Mouse (Mus musculus) A20 (cell line): Measurements from ENCODE around the gene Pck1.
"Not testable (repeated sequence)": the region's sequence is repeated elsewhere in the genome, so short reads cannot be mapped to it uniquely, and the experiment has no call there.

Source experiments
- DNase-seq: peaks from one replicate; pipeline ENCODE4 v3.0.0-alpha.2; 2011; ENCODE audit warnings: low read depth, low spot score

Pck1 gene

DNA sequence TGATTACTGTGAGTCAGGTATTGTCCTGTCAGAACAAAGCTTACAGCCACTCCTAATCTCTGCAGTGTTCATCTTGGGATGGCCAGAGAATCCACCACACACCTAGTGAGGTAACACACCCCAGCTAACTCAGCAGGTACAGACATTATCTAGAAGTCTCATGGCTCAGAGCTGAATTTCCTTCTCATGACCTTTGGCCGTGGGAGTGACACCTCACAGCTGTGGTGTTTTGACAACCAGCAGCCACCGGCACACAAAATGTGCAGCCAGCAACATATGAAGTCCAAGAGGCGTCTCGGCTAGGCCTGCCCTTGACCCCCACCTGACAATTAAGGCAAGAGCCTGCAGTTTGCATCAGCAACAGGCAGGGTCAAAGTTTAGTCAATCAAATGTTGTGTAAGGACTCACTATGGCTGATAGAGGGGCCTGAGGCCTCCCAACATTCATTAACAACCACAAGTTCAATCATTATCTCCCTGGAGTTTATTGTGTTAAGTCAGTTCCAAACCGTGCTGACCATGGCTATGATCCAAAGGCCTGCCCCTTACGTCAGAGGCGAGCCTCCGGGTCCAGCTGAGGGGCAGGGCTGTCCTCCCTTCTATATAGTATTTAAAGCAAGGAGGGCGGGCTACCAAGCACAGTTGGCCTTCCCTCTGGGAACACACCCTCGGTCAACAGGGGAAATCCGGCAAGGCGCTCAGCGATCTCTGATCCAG, at the start of gene Pck1:
Pck1 (plus strand) TSS at position 613 of the 716 bp plus-strand sequence.
- no peak for DNase-seq

DNA sequence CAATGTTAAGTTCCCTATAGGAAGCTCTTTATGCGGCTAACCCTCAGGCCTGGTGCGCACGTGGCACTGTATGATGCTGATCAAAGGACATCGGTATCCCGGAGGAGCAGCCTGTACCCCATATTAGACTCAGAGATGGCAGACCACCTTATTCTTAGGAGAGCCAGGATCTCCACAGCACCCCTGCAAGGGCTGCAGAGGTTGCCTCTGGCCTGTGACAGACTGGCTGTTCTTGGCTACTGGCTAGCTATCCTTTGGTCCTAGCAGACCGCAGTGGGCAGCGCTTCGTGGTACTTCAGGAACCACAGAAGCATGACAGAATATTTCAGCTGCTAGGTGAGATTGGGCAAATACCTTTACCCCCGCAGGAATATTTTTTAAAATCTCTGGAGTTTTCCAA, 46.4 kb upstream of the Pck1 start:
- no peak for DNase-seq

DNA sequence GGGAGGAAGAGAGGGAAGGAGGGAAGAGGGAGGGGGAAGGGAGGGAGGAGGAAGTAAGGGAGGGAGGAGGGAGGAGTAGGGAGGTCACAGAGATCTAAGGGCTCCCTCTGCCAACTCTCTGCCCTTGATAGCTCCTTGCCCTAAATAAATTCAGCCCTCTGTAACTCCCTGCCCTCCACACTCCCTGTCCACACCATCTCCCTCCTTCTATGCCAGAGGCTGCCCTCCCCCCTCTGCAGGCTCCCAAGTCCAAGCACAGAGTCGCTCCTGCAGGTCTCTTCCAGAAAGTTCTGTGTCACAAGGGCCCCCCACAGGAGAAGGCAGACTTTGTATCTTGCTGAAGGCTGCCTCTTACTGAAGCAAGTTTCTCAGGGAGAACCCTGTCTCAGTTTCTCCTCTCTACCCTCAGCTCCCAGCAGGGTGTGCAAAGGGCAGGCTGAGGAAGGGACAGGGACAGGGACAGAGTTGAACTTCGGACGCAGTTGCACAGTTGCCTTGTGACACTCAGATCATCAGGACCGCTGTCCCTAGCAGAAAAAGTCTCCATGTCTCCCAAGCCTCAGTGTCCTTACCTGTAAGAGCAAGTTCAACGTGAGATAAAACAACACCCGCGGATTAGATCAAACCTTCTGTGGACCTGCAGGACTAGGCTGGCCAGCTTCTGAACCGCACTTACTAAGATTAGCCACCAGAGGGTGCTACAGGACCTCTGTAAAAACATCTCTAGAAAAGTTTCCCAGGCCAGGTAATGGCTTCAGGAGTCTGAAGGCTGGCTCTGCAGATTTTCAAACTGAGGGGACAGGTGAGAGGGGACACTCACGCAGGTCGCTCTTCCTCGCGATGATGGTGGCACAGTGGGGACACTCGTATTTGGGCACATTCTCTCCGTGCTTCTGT, 45.7 kb upstream of the Pck1 start:
- peak; percentile 59 for DNase-seq

DNA sequence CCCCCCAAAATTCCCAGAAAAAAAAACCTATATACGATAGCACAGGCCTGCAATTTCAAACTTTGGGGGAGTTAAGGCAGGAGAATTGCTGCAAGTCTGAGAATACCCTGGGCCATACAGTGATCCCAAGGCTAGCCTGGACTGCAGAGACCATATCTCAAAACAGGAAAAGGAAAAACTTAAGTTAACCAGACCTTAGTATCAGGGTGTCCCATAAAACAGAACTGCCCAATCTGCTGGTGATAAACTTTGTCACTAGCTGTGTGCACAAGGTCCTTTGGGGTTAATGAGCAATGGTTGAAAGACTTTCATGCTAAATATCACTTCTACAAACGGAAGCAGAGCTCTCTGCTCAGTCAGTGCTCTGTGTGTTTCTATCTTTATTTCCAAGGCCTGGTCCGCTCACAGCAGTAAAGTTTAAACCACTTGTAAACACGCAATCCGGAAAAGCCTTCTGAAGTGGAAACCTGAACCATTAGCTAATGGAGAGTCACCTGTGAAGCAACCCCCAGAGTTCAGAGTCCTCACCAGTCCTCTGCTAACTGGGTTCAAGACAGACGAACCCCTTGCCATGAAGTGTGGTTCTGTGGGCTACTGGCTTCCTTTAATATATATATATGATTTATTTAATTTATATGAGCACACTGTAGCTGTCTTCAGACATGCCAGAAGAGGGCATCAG, 44.2 kb upstream of the Pck1 start:
- DNase-seq: no peak

DNA sequence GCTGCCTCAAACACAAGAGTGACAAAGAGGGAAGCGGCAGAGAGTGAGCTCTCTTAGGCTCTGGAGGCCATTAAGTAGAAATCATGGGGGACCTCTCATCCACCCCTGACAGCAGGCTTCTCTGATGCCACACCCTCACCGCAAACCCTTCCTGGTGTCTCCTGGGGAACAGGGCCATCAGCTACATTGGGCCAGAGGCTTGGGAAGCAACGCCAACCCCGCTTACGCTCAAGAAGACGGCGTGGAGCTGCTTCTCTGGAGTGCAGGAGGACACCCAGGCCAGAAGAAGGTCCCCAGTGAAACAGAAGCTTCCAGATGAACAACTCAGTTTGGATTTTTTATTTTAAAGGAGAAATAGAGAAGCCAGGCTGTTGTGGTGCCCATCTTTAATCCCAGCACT, 43.3 kb upstream of the Pck1 start:
- no peak for DNase-seq

DNA sequence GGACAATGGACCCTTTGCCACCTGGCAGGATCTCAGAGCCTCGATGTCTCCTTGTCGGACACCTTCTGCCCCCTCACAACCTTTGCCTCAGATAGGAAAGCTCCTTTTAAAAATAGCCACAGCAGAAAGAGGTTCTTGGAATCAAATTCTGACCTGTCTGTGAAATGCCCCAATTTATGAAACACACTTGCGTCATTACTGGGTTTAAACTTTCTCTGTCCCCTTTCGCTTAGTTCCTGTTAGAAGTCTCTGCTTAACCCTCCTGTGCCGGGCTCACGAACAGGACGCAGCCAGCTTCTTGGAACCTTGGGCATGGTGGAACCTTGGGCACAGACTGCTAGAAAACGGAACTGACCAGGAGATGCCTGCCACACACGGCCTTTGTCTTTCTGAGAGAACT, 42.3 kb upstream of the Pck1 start:
- no peak for DNase-seq

DNA sequence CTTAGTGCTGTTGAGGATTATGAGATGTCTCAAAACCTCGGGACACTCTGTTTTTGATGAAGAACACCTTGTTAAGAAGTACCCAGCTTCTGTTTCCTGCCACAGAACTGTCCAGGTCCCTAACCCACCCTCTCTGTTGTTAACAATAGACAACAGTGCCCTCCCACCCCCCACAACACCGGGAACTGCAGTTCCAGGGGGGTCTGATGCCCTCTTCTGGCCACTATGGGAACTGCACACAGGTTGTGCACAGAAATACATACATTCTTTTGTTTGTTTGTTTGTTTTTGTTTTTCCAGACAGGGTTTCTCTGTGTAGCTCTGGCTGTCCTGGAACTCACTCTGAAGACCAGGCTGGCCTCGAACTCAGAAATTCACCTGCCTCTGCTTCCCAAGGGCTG, 39.1 kb upstream of the Pck1 start:
- DNase-seq: not testable (repeated sequence)

DNA sequence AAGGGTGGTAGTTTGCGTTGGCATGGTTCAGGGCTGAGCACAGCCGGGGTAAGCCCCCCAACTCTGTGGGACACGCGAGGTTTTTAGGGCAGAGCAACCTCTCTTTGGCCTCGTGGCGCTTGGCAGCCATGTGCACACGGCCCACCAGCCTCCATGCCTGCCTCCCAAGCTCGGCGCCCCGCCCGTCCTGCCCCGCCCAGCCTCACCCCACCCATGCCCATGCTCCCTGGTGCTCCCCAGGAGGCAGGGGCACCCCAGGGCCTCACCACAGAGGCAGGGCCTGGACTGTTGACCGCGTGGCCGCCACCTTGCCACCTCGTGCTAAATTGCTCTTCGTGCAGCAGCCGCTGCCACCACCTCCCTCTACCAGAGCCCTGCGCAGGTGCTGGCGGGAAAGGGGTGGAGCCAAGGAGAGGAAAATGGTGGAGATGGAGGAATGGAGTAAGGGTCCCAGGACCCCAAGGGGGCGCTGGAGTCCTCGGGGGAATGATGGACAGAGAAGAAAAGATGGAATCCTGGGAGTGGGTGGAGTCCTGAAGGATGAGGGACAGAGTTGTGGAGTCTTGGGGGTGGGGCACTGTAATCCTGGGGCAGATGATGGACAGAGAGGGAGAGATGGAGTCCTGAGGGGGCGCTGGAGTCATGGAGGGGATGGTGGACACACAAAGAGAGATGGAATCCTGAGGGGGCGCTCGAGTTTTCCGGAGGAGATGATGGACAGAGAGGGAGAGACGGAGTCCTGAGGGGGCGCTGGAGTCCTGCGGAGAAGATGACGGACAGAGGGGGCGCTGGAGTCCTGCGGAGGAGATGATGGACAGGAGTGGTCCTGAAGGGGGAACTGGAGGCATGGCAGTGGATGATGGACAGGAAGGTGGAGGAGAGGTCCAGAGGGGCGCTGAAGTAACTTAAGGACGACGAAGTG, 33.6 kb upstream of the Pck1 start, which contains the start of gene Ctcfl:
Ctcfl (minus strand) TSS at position 503 of the 922 bp plus-strand sequence.
- DNase-seq: no peak

DNA sequence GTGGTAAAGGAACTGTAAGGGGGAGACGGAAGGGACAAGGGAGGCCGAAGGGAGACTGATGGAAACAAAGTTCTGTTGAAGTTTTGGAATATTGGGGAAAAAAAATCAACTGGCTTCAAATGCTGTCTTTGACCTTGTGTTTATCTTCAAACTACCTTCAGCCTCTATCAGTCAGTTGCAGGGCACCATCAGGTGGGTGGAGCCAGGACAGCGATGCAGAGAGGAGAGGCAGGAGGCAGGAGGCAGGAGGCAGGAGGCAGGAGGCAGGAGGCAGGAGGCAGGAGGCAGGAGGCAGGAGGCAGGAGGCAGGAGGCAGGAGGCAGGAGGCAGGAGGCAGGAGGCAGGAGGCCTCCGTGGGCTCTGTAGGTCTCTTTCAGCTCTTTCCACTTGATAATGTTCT, 32.7 kb upstream of the Pck1 start:
- not testable (repeated sequence) for DNase-seq

DNA sequence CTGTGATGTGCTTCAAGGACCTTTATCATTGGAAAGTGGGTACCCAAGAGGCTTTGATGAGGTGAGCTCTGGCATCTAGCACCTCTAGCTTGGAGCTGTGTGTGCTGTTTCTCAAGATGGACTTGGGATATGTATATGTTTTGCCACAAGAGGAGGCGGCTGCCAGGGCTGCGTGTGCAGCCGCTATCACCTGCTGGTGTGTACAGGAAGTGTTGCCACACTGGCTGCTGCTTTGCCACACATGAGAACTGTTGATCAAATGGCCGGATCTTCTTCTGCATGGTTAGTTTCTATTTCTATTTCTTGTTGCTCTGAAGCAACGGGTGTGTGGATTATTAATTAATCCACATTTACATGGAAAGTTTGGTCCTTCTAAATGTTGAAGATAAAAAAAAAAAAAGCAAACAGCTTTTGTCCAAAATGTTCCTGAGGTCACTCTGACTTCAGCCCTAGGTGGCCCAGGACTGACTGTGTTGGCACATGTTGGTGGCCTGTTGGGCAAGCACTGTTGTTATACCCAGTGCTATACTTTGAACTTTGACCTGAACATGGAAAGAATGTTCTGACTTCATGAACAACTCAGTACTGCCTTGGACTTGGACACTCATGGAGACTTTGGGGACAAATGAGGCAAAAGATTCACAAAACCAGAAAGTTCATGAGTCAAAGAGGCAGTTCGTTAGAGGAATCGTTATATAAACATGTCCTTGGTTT, 28.7 kb upstream of the Pck1 start:
- peak; percentile 22 for DNase-seq

DNA sequence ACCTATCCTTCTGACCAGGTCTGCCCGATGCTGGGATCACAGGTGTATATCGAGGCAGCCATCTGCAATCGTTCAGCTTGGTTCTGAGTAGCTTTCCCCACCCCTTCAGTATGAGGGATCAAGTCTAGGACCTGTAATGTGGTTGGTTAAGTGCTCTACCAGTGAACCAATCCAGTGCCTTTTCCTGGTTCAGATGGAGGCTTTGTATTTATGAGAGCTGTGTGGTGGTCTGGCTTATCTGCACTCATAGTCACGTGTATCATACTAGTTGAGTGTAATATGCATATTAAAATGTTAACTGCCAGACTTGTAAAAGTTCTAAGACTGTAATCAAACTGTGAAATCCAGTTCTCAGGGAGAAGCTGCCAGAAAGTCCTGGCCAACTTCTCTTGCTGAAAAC, 26.5 kb upstream of the Pck1 start:
- no peak for DNase-seq

DNA sequence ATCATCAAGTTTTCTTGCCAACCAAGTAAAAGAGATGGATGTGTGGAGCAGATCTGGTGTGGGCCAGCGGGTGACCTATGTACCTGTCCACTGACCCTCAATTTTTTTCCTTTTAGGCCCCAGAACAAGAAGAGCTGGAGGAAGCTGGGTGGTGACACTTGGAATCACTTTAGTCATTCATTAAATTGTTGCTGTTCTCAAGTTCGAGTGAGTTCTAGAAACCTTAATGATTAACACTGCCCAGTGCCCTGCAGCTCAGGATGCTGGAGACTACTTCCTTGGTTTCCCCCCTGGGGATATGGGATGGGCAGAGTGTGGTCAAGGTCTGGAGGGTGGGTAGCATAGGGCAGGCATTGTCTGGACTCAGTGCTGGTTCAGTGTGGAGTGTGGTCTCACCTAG, 23.7 kb upstream of the Pck1 start:
- DNase-seq: no peak

DNA sequence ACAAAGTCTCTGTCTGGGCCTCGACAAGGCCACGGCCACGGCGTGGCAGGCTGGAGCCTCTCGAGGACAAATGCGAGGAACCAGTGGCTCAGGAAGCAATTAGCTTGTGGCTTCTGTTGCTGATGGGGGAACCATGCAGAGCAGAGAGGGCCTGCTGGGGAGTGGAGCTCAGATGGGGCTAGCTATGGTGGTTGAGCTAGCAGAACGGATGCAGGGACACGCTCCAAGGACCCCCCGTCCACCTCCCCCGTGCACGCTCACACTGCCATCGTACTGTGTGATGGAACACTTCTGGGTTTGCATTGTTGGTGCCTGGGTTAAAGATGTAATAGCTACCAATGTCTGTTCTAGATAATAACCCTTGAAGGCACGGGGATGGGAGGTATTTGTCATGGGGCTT, 20.6 kb upstream of the Pck1 start:
- no peak for DNase-seq

DNA sequence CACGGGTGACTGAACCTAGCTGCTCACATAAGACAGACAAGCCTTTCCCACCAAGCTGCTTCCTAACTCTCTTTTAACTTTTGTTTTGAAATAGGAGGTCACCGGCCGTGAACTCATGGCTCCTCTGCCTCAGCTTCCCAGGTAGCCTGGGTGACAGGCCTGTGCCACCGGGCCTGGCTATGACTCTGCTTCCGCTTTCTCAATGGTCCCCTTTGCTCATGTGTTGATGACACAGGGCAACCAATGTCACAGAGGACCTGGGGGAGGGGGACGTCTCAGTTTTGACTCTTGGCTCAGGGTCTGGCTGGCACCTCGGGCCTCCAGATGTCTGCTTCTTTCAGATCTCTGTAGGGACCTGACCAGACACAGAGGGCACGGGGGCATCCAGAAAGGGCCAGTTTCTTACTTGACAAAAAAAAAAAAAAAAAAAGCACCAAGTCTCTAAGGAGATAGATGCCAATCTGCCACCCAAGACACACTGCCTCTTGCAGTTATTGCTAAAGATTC, 20.0 kb upstream of the Pck1 start:
- DNase-seq: no peak

DNA sequence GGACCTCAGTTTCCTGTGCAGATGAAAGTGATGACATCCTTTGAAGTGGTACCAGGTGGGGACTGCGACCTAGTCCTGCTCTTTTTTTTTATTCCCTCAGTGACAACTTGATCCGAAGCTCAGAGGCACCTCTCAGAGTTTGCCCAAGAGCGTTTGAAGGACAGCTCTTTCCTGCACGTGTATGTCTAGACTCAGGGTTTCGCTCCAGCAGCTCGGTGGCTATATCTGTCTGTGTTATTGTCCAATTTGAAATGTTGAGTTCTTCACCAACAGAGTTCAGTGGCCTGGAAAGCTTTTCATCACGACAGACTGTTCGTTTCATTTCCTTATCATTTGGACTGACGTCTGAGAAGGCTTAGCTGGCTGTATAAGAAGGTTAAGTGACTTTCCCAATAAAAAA, 18.2 kb upstream of the Pck1 start:
- peak; percentile 70 for DNase-seq

DNA sequence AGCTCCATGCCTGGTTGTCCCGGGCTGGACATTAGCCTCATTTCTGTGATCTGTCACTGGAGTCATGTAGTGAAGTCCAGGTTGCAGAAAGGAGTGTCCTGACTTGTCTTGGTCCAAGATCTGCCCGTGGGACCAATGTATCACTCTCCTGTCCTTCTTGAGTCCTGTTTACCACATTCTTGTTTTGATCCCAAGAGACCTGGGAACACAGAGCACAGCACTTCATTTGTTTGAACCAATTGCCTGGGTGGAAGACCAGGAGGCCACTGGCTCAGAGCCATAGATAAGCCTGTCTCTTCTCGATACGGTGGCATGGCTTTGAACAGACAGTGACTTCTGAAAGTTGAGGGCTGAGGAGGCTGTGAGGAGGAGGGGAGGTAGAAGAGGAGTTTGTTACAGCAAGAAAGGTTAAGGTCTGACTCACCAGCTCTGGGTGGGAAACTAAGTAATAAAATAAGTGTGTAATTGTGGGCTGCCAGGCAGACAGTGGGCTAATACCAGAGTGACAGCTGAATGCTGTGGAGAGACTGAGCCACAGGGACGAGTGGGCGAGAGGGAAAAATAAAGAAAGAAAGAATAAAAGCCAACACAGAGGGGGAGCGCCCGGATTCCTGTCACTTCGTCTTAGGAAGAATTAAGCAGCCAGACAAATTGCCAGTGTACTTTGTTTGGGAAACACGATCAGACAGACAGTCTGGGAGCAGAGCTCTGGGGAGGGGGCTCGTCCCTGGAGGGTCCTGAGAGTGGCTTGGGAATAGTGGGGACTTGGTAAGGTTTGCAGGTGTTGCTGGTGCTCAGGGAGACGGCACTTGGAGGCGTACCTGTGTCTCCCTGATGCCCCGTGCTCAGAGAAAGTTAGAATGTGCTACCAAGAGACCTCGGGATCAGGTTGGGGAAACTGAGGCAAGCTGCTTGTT, 14.3 kb upstream of the Pck1 start:
- DNase-seq: no peak

DNA sequence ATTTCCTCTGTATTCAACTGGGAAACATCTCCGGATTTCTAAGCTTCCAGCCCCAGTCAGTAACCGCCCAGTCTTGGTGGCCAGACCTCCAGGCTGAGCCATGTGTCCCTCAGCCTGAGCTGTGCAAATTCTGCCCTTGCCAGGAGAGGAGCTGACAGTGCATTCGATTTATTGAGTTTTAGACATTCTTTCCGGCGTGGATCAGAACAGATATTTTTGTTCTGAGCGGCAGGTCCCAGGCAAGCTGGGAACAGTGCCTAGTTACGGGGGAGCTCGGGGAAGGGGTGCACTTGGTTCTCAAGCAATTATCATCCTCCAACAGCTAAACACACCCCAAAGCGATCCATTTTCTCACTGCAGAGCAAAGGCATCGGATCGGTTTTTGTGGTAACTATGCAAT, 9.2 kb upstream of the Pck1 start:
- DNase-seq: no peak

DNA sequence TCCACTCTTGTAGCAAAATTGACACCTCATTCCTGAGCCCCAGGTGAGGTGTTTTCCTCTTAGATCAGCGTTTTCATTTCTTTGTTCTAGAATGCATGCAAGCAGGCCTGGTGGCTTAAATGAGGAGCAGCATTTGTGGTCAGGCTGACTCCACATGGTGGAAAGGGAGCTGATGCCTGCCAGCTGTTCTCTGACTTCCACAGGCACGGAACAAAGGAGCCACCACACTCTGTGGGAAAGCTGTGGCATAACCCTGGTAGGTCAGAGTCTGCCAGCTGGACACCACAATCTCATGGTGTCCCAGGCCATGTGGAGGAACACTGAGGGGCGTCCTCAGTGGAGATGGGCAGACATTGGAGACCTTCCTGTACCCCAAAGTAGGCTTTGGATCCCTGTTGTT, 7.0 kb upstream of the Pck1 start:
- DNase-seq: no peak

DNA sequence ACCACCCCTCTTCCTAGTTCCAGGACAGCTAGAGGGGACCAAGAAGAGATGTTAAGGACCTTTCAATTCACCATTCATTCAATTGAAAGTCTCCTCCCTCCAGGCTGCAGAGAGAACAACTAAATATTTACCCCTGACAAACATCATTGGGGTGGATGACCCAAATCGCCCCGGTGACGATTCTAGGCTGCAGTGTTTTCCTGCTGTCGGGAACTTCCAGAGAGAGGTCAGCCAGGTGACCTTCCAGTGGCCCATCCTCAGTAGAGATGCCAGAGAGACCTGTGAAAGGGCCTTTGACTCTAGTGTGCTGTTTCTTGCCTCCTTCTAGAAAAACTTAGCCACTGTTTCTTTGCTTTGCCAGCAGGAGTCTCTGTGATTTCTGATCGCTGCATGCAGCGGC, 6.1 kb upstream of the Pck1 start:
- no peak for DNase-seq
